Mouse (Mus musculus) midbrain, embryonic 14.5 days (tissue): ENCODE measurements at regions not wholly inside any gene's neighbourhood (a gene's known extent, or its start where the extent isn't known, plus 50 kb on each side); places are given as distances from the start of the nearest gene placed in this dataset.

Experiments used
- ATAC-seq: fragments of 200-750 bp; cut with Nextera tagmentation; 2 replicates; pipeline ENCODE4 v1.8.0; 2017; ENCODE audit warnings: moderate number of reproducible peaks, moderate library complexity; ENCODE audit not compliant: low FRiP score, low TSS enrichment
- DNase-seq: peaks from one replicate; pipeline ENCODE4 v3.0.0-alpha.2; 2015
- H3K27ac ChIP-seq: fragments of 300-500 bp; sonication (generic); replicated peaks from 2 replicates; pipeline ENCODE4 v1.5.1; 2014; ENCODE audit warnings: mild to moderate bottlenecking, low read depth, low read length, moderate library complexity
- H3K27me3 ChIP-seq: fragments of 300-500 bp; sonication (generic); 2 replicates; pipeline ENCODE4 v1.6.1; 2014; ENCODE audit warnings: low read length, control low read depth, mixed read lengths; ENCODE audit not compliant: control insufficient read depth, insufficient read depth
- H3K36me3 ChIP-seq: fragments of 300-500 bp; sonication (generic); 2 replicates; pipeline ENCODE4 v1.6.1; 2014; ENCODE audit warnings: low read length, control low read depth; ENCODE audit not compliant: control insufficient read depth, insufficient read depth
- H3K4me1 ChIP-seq: fragments of 300-500 bp; sonication (generic); 2 replicates; pipeline ENCODE4 v1.6.1; 2014; ENCODE audit warnings: mild to moderate bottlenecking, antibody characterized with exemption, low read length, control low read depth; ENCODE audit not compliant: control insufficient read depth, insufficient read depth
- H3K4me2 ChIP-seq: fragments of 300-500 bp; sonication (generic); 2 replicates; pipeline ENCODE4 v1.6.1; 2014; ENCODE audit warnings: mild to moderate bottlenecking, low read length, moderate library complexity
- H3K4me3 ChIP-seq: fragments of 300-500 bp; sonication (generic); replicated peaks from 2 replicates; pipeline ENCODE4 v1.5.1; 2014; ENCODE audit warnings: low read depth, low read length
- H3K9ac ChIP-seq: fragments of 300-500 bp; sonication (generic); replicated peaks from 2 replicates; pipeline ENCODE4 v1.6.1; 2014; ENCODE audit warnings: mild to moderate bottlenecking, low read length, moderate library complexity
- H3K9me3 ChIP-seq: fragments of 300-500 bp; sonication (generic); 2 replicates; pipeline ENCODE4 v1.6.1; 2016; ENCODE audit warnings: low read length, control low read depth, mixed read lengths; ENCODE audit not compliant: control insufficient read depth
- WGBS: fragments of 180-500 bp; shearing (Covaris S2); extraction: QIAGEN DNeasy Blood & Tissue Kit; methylation state at CpG from one replicate; pipeline ENCODE4 v1.1.7; 2014; 5-methylcytosine and 5-hydroxymethylcytosine counted together

GRCm38 (mm10) chr8:92506436-92506835 lies 149.0 kb downstream of the Irx5 start:
- peak; percentile 42 for DNase-seq
- no peak for ATAC-seq
- 76% methylated on average over 5 of the region's 5 CpGs for WGBS
- H3K9ac ChIP-seq, result no peak overlapping the region
- no peaks in the 10 kb centered on the region for H3K36me3 ChIP-seq
- no peak overlapping the region for H3K27ac ChIP-seq
- H3K9me3 ChIP-seq, result 0 out of 2 replicates have a peak, but pooled peaks cover 3% of the 10 kb centered on the region
- no peak overlapping the region for H3K4me2 ChIP-seq
- H3K4me3 ChIP-seq, result no peak overlapping the region
- H3K27me3 ChIP-seq, result no peaks in the 10 kb centered on the region
- H3K4me1 ChIP-seq, result 0 out of 2 replicates have a peak, but pooled peaks cover 3% of the 10 kb centered on the region

- H3K4me2 ChIP-seq, result no peak overlapping the region
- H3K27ac ChIP-seq, result no peak overlapping the region
- H3K4me3 ChIP-seq, result no peak overlapping the region
- ATAC-seq (no peak), DNase-seq (no peak)
- 84% methylated on average over 5 of the region's 5 CpGs for WGBS
- H3K27me3 ChIP-seq, result no peaks in the 10 kb centered on the region
- H3K4me1 ChIP-seq, result 0 out of 2 replicates have a peak, but pooled peaks cover 3% of the 10 kb centered on the region
- no peaks in the 10 kb centered on the region for H3K36me3 ChIP-seq
- H3K9ac ChIP-seq, result no peak overlapping the region
- H3K9me3 ChIP-seq, result 0 out of 2 replicates have a peak, but pooled peaks cover 3% of the 10 kb centered on the region
These were observed 149.5 kb downstream of the Irx5 start for GRCm38 (mm10) chr8:92506906-92507305.

- no peak for DNase-seq
- Histone ChIP-seq H3K36me3 (no peaks in the 10 kb centered on the region), H3K27me3 (no peaks in the 10 kb centered on the region), H3K9me3 (0 out of 2 replicates have a peak, but pooled peaks cover 3% of the 10 kb centered on the region), H3K4me3 (no peak overlapping the region), H3K9ac (no peak overlapping the region), H3K4me1 (no peaks in the 10 kb centered on the region), H3K4me2 (no peak overlapping the region), H3K27ac (no peak overlapping the region)
- WGBS, result 74% methylated on average over 2 of the region's 2 CpGs
- no peak for ATAC-seq
These were observed 158.0 kb downstream of the Irx5 start for GRCm38 (mm10) chr8:92515385-92515784.

- Histone ChIP-seq H3K9ac (no peak overlapping the region), H3K36me3 (no peaks in the 10 kb centered on the region), H3K4me2 (no peak overlapping the region), H3K27ac (no peak overlapping the region), H3K4me3 (no peak overlapping the region), H3K9me3 (no peaks in the 10 kb centered on the region), H3K27me3 (no peaks in the 10 kb centered on the region), H3K4me1 (no peaks in the 10 kb centered on the region)
- ATAC-seq (no peak), DNase-seq (no peak)
- 91% methylated on average over 8 of the region's 8 CpGs for WGBS
These were observed 156.1 kb upstream of the Irx6 start for GRCm38 (mm10) chr8:92518031-92518430.

GRCm38 (mm10) chr8:92518486-92518885 lies 155.6 kb upstream of the Irx6 start:
- DNase-seq (no peak), ATAC-seq (no peak)
- Histone ChIP-seq H3K9me3 (no peaks in the 10 kb centered on the region), H3K4me3 (no peak overlapping the region), H3K4me1 (no peaks in the 10 kb centered on the region), H3K27ac (no peak overlapping the region), H3K36me3 (no peaks in the 10 kb centered on the region), H3K9ac (no peak overlapping the region), H3K27me3 (no peaks in the 10 kb centered on the region), H3K4me2 (no peak overlapping the region)
- 91% methylated on average over 3 of the region's 3 CpGs for WGBS

GRCm38 (mm10) chr8:92522519-92522918 lies 151.6 kb upstream of the Irx6 start:
- 66% methylated on average over 6 of the region's 6 CpGs for WGBS
- H3K9ac ChIP-seq, result no peak overlapping the region
- no peak overlapping the region for H3K4me3 ChIP-seq
- H3K27me3 ChIP-seq, result no peaks in the 10 kb centered on the region
- H3K4me2 ChIP-seq, result no peak overlapping the region
- H3K36me3 ChIP-seq, result no peaks in the 10 kb centered on the region
- DNase-seq, result no peak
- no peaks in the 10 kb centered on the region for H3K4me1 ChIP-seq
- ATAC-seq, result no peak
- H3K27ac ChIP-seq, result no peak overlapping the region
- H3K9me3 ChIP-seq, result no peaks in the 10 kb centered on the region

- Histone ChIP-seq H3K4me3 (no peak overlapping the region), H3K4me2 (no peak overlapping the region), H3K27ac (no peak overlapping the region), H3K36me3 (no peaks in the 10 kb centered on the region), H3K27me3 (no peaks in the 10 kb centered on the region), H3K9ac (no peak overlapping the region), H3K4me1 (no peaks in the 10 kb centered on the region), H3K9me3 (no peaks in the 10 kb centered on the region)
- 77% methylated on average over 11 of the region's 11 CpGs for WGBS
- DNase-seq, result no peak
- ATAC-seq, result no peak
These were observed 144.3 kb upstream of the Irx6 start for GRCm38 (mm10) chr8:92529756-92530155.

- H3K9me3 ChIP-seq, result no peaks in the 10 kb centered on the region
- 0 out of 2 replicates have a peak, but pooled peaks cover 5% of the 10 kb centered on the region for H3K4me1 ChIP-seq
- no peaks in the 10 kb centered on the region for H3K27me3 ChIP-seq
- ATAC-seq, result no peak
- no peak overlapping the region for H3K4me3 ChIP-seq
- H3K36me3 ChIP-seq, result no peaks in the 10 kb centered on the region
- 80% methylated on average over 2 of the region's 2 CpGs for WGBS
- no peak overlapping the region for H3K4me2 ChIP-seq
- no peak overlapping the region for H3K9ac ChIP-seq
- no peak for DNase-seq
- H3K27ac ChIP-seq, result no peak overlapping the region
These were observed 133.5 kb upstream of the Irx6 start for GRCm38 (mm10) chr8:92540636-92541035.

- no peak overlapping the region for H3K4me3 ChIP-seq
- no peaks in the 10 kb centered on the region for H3K9me3 ChIP-seq
- H3K9ac ChIP-seq, result no peak overlapping the region
- WGBS, result 15% methylated on average over 17 of the region's 17 CpGs
- no peaks in the 10 kb centered on the region for H3K36me3 ChIP-seq
- peaks cover 14% of the 10 kb centered on the region; the same call in 1 of the 2 replicates for H3K4me1 ChIP-seq
- peak overlapping the region; percentile 25 for H3K4me2 ChIP-seq
- no peak overlapping the region for H3K27ac ChIP-seq
- ATAC-seq, result peak; percentile 86; the same call in 1 of the 2 replicates
- peak; percentile 80 for DNase-seq
- H3K27me3 ChIP-seq, result no peaks in the 10 kb centered on the region
These were observed 128.6 kb upstream of the Irx6 start for GRCm38 (mm10) chr8:92545347-92546059.
